Mouse (Mus musculus): ENCODE measurements around the gene Ppp3r2. TPM values are rescaled to one million over a fixed set of nuclear protein-coding genes. Genes with fewer than 3 reads are reported as not detected.
A peak's percentile ranks its signal among the peaks of the same experiment; 100 is the strongest.

The Ppp3r2 gene
- total RNA-seq (2015; ENCODE audit: low replicate concordance), result not detected in 2 replicates
- total RNA-seq (2017; ENCODE audit: low replicate concordance), result not detected in 2 replicates

- no peak for ATAC-seq (replicated peaks; ENCODE audit: low FRiP score, poor library complexity, severe bottlenecking)
These were observed at the start of gene Ppp3r2 for GRCm38 (mm10) chr4:49681812-49682211. Gene Ppp3r2 (minus strand): TSS chr4:49682024.

DNA sequence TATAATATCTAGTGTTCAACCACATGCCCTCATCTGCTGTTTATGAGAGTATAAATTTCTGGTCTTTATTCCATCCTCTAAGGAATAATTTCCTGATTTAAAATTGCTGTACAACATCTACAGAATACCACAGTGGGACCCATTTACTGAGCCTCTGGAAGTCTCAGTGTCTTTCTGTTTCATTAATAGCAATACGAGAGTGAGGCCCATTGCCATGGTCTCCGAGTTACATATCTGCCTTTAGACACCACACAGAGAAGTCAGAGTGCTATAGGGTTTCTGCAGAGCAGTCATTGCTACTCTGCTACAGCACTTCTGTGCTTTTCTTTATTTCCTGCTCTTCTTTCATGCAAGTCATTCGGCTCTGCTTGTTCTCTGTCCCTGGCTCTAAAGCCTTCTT is 47.5 kb upstream of the Ppp3r2 start:
- no peak for ATAC-seq (replicated peaks; ENCODE audit: low FRiP score, poor library complexity, severe bottlenecking)

- ATAC-seq (replicated peaks; ENCODE audit: low FRiP score, poor library complexity, severe bottlenecking), result no peak
These were observed 42.1 kb upstream of the Ppp3r2 start for GRCm38 (mm10) chr4:49723908-49724307.

- ATAC-seq (replicated peaks; ENCODE audit: low FRiP score, poor library complexity, severe bottlenecking), result no peak
These were observed 9.8 kb upstream of the Ppp3r2 start for GRCm38 (mm10) chr4:49691405-49692194.

DNA sequence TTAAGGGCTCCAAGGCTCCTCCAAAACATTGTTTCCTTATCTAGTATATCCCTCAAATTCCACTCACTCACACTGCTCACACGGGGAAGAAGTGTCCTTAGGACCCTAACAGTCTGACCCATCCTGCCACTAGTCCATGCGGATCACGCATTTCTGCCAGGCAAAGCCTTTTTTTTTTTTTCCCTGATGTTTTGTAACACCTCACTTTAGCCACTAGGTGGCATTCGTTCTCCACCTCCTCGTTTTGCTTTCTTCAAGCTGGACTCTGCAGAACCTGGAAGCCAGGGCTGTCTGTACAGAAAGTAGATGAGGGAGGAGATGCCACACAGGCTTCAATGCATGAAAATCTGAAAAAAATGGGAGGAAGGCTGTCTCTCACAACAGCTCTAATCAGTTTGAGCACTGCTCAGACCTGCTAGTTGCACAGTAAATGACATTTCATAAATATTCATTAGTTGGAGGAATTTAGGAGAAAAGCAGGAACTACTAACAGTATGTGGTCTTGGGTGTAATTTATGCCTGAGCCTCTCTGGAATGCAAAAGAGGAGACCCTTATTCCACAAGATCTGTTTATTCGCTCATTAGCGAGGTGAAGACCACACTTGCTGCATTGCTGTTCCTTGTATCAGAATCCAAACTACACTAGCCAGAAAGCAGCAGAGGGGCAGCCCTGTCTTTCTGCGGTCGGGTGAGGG is 6.9 kb upstream of the Ppp3r2 start:
- ATAC-seq (replicated peaks; ENCODE audit: low FRiP score, poor library complexity, severe bottlenecking), result peak; percentile 64

- no peak for ATAC-seq (replicated peaks; ENCODE audit: low FRiP score, poor library complexity, severe bottlenecking)
These were observed 1.5 kb downstream of the Ppp3r2 start for GRCm38 (mm10) chr4:49680171-49680875.

GRCm38 (mm10) chr4:49676790-49677189 is 5.0 kb downstream of the Ppp3r2 start:
- ATAC-seq (replicated peaks; ENCODE audit: low FRiP score, poor library complexity, severe bottlenecking), result no peak

- ATAC-seq (replicated peaks; ENCODE audit: low FRiP score, poor library complexity, severe bottlenecking), result no peak
These were observed 5.8 kb downstream of the Ppp3r2 start for GRCm38 (mm10) chr4:49676071-49676470.

GRCm38 (mm10) chr4:49664850-49665249 is 17.0 kb downstream of the Ppp3r2 start:
- no peak for ATAC-seq (replicated peaks; ENCODE audit: low FRiP score, poor library complexity, severe bottlenecking)

DNA sequence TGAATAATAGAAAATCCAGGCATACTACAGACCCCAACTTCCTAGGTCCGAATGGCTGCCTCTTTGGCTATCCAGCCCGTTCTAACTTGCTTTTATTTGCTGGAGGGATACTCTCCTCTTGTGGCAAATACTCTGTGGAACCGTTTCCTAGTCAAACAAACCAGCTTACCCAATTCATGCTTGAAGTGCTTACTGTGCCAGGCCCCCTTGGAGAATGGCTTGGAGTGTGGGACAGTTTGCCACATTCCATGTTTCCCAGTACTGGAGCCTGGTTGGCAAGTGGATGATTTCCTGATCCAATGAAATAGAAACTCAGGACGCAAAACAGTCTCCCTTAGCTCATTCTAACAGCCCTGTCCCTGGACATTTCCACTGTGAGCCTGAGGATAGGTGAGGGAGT is 19.6 kb downstream of the Ppp3r2 start:
- no peak for ATAC-seq (replicated peaks; ENCODE audit: low FRiP score, poor library complexity, severe bottlenecking)

DNA sequence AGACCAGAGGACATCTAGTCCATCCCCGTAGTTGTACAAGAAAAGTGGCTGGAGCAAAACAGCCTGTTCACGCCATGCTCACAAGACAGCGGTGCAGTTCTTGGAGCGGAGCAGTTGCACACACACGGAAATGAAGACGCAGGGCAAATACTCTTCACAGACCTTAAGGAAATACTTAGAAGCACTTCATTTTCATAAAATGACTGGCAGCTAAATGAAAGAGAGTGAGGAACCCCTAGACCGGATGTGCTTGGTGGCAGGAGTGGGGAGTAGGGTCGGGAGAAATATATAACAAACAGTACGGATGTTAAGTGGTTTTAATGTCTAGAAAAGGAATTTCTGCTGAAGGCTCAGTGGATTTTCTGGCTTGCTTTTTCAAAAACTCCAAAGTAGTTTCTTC is 20.2 kb downstream of the Ppp3r2 start:
- ATAC-seq (replicated peaks; ENCODE audit: low FRiP score, poor library complexity, severe bottlenecking), result no peak

DNA sequence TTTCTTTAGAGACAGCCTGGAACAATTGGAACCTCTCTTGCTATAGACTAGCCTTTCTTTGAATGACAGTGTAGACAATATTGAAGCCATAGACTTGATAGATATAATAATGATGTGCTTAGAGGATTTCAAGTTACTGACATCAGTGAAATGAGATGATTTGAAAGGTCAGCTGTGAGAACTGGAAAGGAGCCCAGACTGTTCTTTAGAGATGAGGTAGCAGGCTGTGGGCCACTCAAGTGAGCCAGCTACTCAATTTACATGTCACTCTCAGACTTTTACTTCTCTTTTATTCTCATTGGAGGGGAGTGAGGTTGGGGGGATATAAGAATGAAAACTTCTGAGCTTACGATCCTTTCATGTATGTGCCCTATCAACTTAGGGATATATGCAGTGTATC is 22.4 kb downstream of the Ppp3r2 start:
- no peak for ATAC-seq (replicated peaks; ENCODE audit: low FRiP score, poor library complexity, severe bottlenecking)

DNA sequence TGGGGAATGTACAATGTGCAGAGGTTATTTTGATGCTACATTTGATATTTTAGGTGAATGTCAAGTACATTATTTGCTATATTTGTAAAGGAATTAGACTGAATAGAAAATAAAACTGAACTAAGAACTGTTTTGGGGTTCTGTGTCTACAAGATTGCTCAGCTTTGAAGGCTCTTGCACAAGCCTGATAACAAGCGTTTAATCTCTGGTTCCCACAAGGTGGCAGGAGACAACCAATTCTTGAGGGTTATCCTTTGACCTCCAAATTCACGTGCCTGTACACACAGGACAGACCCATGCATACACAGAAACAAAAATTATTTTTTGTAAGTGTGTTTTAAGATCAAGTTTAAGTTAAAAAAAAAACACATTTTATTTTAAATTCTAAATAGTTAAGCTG is 41.9 kb downstream of the Ppp3r2 start:
- ATAC-seq (replicated peaks; ENCODE audit: low FRiP score, poor library complexity, severe bottlenecking), result peak; percentile 85

- no peak for ATAC-seq (replicated peaks; ENCODE audit: low FRiP score, poor library complexity, severe bottlenecking)
These were observed 44.0 kb downstream of the Ppp3r2 start for GRCm38 (mm10) chr4:49637821-49638220.

GRCm38 (mm10) chr4:49632139-49632481 is 49.7 kb downstream of the Ppp3r2 start:
- peak; percentile 79 for ATAC-seq (replicated peaks; ENCODE audit: low FRiP score, poor library complexity, severe bottlenecking)

DNA sequence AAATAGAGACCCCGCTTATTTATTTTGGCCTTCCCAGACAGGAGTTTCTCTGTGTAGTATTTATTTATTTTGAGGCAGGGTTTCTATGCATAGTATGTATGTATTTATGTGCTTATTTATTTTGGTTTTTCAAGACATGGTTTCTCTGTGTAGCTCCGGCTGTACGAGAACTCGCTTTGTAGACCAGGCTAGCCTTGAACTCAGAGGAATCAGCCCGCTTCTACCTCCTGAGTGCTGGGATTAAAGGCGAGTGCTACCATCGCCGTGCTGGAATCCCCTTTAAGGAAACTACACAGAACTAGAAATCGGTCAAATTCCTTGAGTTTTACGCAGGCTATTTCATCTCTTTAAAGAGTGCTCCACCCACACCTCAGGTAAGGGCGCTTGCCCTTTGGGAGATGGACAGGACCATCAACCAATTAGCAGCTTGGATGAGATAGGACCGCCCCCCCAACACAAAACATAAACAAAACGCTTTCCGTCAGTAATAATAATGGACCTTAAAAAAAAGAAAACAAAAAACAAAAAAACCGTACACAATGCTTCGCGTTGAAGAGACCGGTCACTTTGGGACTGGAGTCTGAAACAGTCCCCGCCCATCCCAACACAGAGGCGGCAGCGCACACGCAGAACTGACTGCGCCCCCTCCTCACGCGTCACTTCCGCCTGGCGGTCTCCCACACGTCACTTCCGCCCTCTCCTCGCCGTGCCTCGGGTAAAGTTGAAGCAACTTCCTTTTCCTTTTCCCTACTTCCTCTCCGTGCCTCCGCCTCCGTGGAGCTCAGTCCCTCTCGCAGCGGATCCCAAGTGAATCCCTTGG is 50.3 kb downstream of the Ppp3r2 start, which contains the start of gene Rnf20:
Gene Rnf20, plus strand, starts transcription at position 688 of the 820 bp plus-strand sequence.
- peak; percentile 96 for ATAC-seq (replicated peaks; ENCODE audit: low FRiP score, poor library complexity, severe bottlenecking)

DNA sequence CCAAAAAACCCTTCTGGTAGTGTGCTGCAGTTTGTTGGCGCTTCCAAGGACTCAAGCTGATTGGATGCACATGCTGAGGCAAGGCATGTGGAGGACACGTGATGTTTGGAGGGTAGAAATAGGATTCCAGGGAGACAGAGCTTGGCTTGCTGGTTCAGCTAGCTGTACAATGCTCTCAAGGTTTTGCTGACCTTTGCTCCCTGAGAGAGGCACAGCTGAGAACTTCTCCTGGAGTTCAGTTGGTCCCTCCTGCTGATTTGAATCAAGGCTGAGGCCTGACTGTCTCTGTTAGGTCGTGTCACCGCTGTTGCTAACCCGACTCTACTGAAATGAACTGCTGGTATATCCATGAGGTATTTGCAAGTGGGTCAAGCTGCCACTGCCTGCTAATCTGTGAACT is 52.9 kb downstream of the Ppp3r2 start:
- ATAC-seq (replicated peaks; ENCODE audit: low FRiP score, poor library complexity, severe bottlenecking), result no peak

Measured in erythroblast, adult 5-6 weeks (primary cell).